Mouse (Mus musculus): ENCODE data around the gene Rspo3. TPM values are rescaled to one million over a fixed set of nuclear protein-coding genes. Genes with fewer than 3 reads are reported as not detected.

Rspo3 gene
- total and polyA plus RNA-seq, 3 experiments: not detected

GRCm38 (mm10) chr10:29432935-29433453, 102.7 kb downstream of the Rspo3 start:
- Histone ChIP-seq H3K79me2 (replicated peaks; ENCODE audit: control insufficient read depth, extremely low read depth, insufficient read depth, poor library complexity, severe bottlenecking) (no peaks in the 10 kb centered on the region), H3K9ac (ENCODE audit: insufficient read depth, low read depth) (no peak overlapping the region), H3K9me3 (replicated peaks; ENCODE audit: low read length) (no peaks in the 10 kb centered on the region), H3K4me3 (replicated peaks in 1 of 3; ENCODE audit: low read depth in 2 of 3, low read length in 2 of 3, poor library complexity in 1 of 3) (no peak overlapping the region), H3K27ac (ENCODE audit: insufficient read depth, low read depth) (no peak overlapping the region), H3K4me2 (ENCODE audit: insufficient read depth, low read depth, poor library complexity, severe bottlenecking) (no peak overlapping the region), H3K27me3 (replicated peaks) (no peaks in the 10 kb centered on the region), H3K4me1 (ENCODE audit: control insufficient read depth in 1 of 2, insufficient read depth in 2 of 2) (no peaks in the 10 kb centered on the region), H3K36me3 (replicated peaks in 1 of 2; ENCODE audit: control insufficient read depth in 1 of 2, insufficient read depth in 1 of 2, low read length in 1 of 2) (no peaks in the 10 kb centered on the region)
- TF ChIP-seq ZKSCAN1 (IDR thresholded peaks at IDR 0.05; ENCODE audit: borderline replicate concordance, low read depth, low read length): no peak
- no peak for TF ChIP-seq ETS1 (conservative IDR thresholded peaks at IDR 0.05; ENCODE audit: low read depth, low read length)
- DNase-seq (ENCODE audit: extremely low read depth): no peak
- in situ Hi-C loops (cut with MboI; ENCODE audit: low pct_ligation_motif_present, low pct_unique_long_range_greater_than_20kb, low sequenced_read_pairs): no loop called here
- dilution Hi-C loops (cut with MboI; ENCODE audit: extremely low pct_ligation_motif_present, extremely low pct_unique_long_range_greater_than_20kb, low sequenced_read_pairs): no loop called here

GRCm38 (mm10) chr10:29426660-29427059, 109.0 kb downstream of the Rspo3 start:
- no peaks in the 10 kb centered on the region for H3K27me3 ChIP-seq (replicated peaks)
- H3K9ac ChIP-seq (ENCODE audit: insufficient read depth, low read depth): no peak overlapping the region
- no peaks in the 10 kb centered on the region for H3K36me3 ChIP-seq (replicated peaks in 1 of 2; ENCODE audit: control insufficient read depth in 1 of 2, insufficient read depth in 1 of 2, low read length in 1 of 2)
- H3K4me2 ChIP-seq (ENCODE audit: insufficient read depth, low read depth, poor library complexity, severe bottlenecking): no peak overlapping the region
- no peak for TF ChIP-seq PAX5 (IDR thresholded peaks at IDR 0.05; ENCODE audit: low read length)
- in situ Hi-C loops (cut with MboI; ENCODE audit: low pct_ligation_motif_present, low pct_unique_long_range_greater_than_20kb, low sequenced_read_pairs) (no loop called here), dilution Hi-C loops (cut with MboI; ENCODE audit: extremely low pct_ligation_motif_present, extremely low pct_unique_long_range_greater_than_20kb, low sequenced_read_pairs) (no loop called here)
- DNase-seq (ENCODE audit: extremely low read depth): no peak
- no peaks in the 10 kb centered on the region for H3K9me3 ChIP-seq (replicated peaks; ENCODE audit: low read length)
- H3K27ac ChIP-seq (ENCODE audit: insufficient read depth, low read depth): no peak overlapping the region
- no peaks in the 10 kb centered on the region for H3K4me1 ChIP-seq (ENCODE audit: control insufficient read depth in 1 of 2, insufficient read depth in 2 of 2)
- H3K4me3 ChIP-seq (replicated peaks in 1 of 3; ENCODE audit: low read depth in 2 of 3, low read length in 2 of 3, poor library complexity in 1 of 3): no peak overlapping the region
- no peaks in the 10 kb centered on the region for H3K79me2 ChIP-seq (replicated peaks; ENCODE audit: control insufficient read depth, extremely low read depth, insufficient read depth, poor library complexity, severe bottlenecking)

GRCm38 (mm10) chr10:29424571-29424970, 111.1 kb downstream of the Rspo3 start:
- no peak overlapping the region for H3K9ac ChIP-seq (ENCODE audit: insufficient read depth, low read depth)
- H3K4me2 ChIP-seq (ENCODE audit: insufficient read depth, low read depth, poor library complexity, severe bottlenecking): no peak overlapping the region
- in situ Hi-C loops (cut with MboI; ENCODE audit: low pct_ligation_motif_present, low pct_unique_long_range_greater_than_20kb, low sequenced_read_pairs): no loop called here
- no peak overlapping the region for H3K4me3 ChIP-seq (replicated peaks in 1 of 3; ENCODE audit: low read depth in 2 of 3, low read length in 2 of 3, poor library complexity in 1 of 3)
- dilution Hi-C loops (cut with MboI; ENCODE audit: extremely low pct_ligation_motif_present, extremely low pct_unique_long_range_greater_than_20kb, low sequenced_read_pairs): no loop called here
- no peak for DNase-seq (ENCODE audit: extremely low read depth)
- no peaks in the 10 kb centered on the region for H3K27me3 ChIP-seq (replicated peaks)
- H3K9me3 ChIP-seq (replicated peaks; ENCODE audit: low read length): no peaks in the 10 kb centered on the region
- no peaks in the 10 kb centered on the region for H3K4me1 ChIP-seq (ENCODE audit: control insufficient read depth in 1 of 2, insufficient read depth in 2 of 2)
- H3K27ac ChIP-seq (ENCODE audit: insufficient read depth, low read depth): no peak overlapping the region
- TF ChIP-seq MEF2A (IDR thresholded peaks at IDR 0.05; ENCODE audit: borderline replicate concordance, low read depth, low read length) (no peak), CHD2 (IDR thresholded peaks at IDR 0.05; ENCODE audit: low read length) (no peak)
- no peaks in the 10 kb centered on the region for H3K36me3 ChIP-seq (replicated peaks in 1 of 2; ENCODE audit: control insufficient read depth in 1 of 2, insufficient read depth in 1 of 2, low read length in 1 of 2)
- H3K79me2 ChIP-seq (replicated peaks; ENCODE audit: control insufficient read depth, extremely low read depth, insufficient read depth, poor library complexity, severe bottlenecking): no peaks in the 10 kb centered on the region

- in situ Hi-C loops (cut with MboI; ENCODE audit: low pct_ligation_motif_present, low pct_unique_long_range_greater_than_20kb, low sequenced_read_pairs): no loop called here
- dilution Hi-C loops (cut with MboI; ENCODE audit: extremely low pct_ligation_motif_present, extremely low pct_unique_long_range_greater_than_20kb, low sequenced_read_pairs): no loop called here
- no peak for TF ChIP-seq RAD21 (IDR thresholded peaks at IDR 0.05; ENCODE audit: low read depth, low read length)
- TF ChIP-seq PAX5 (IDR thresholded peaks at IDR 0.05; ENCODE audit: low read length): no peak
- no peak for TF ChIP-seq ELF1 (IDR thresholded peaks at IDR 0.05; ENCODE audit: low read depth, low read length)
- TF ChIP-seq CHD1 (IDR thresholded peaks at IDR 0.05; ENCODE audit: low read depth, low read length): no peak
- TF ChIP-seq ETS1 (conservative IDR thresholded peaks at IDR 0.05; ENCODE audit: low read depth, low read length): no peak
- TF ChIP-seq MAZ (IDR thresholded peaks at IDR 0.05; ENCODE audit: low read depth, low read length): no peak
- no peak for TF ChIP-seq JUN (IDR thresholded peaks at IDR 0.05; ENCODE audit: insufficient read depth, low read depth, low read length)
- no peak for TF ChIP-seq BHLHE40 (IDR thresholded peaks at IDR 0.05; ENCODE audit: low read depth, low read length)
- no peak for TF ChIP-seq USF1 (IDR thresholded peaks at IDR 0.05; ENCODE audit: low read depth, low read length)
- no peak for TF ChIP-seq CTCF (conservative IDR thresholded peaks at IDR 0.05 in 1 of 2, IDR thresholded peaks at IDR 0.05 in 1 of 2; ENCODE audit: low read depth in 2 of 2, low read length in 2 of 2)
- no peak for TF ChIP-seq SIN3A (IDR thresholded peaks at IDR 0.05; ENCODE audit: low read length)
- TF ChIP-seq MAFK (IDR thresholded peaks at IDR 0.05; ENCODE audit: insufficient replicate concordance, low read length): no peak
- TF ChIP-seq USF2 (conservative IDR thresholded peaks at IDR 0.05; ENCODE audit: low read depth, low read length): no peak
- no peak for TF ChIP-seq MXI1 (IDR thresholded peaks at IDR 0.05; ENCODE audit: low read depth, low read length)
- no peak for TF ChIP-seq JUND (conservative IDR thresholded peaks at IDR 0.05; ENCODE audit: low read depth, low read length)
- TF ChIP-seq MYC (IDR thresholded peaks at IDR 0.05; ENCODE audit: low read depth, low read length): no peak
- TF ChIP-seq CHD2 (IDR thresholded peaks at IDR 0.05; ENCODE audit: low read length): no peak
These were observed 121.3 kb downstream of the Rspo3 start for GRCm38 (mm10) chr10:29414361-29414760.

More at GRCm38 (mm10) chr10:29414361-29414760, 121.3 kb downstream of the Rspo3 start:
- no peak overlapping the region for H3K4me2 ChIP-seq (ENCODE audit: insufficient read depth, low read depth, poor library complexity, severe bottlenecking)
- H3K4me3 ChIP-seq (replicated peaks in 1 of 3; ENCODE audit: low read depth in 2 of 3, low read length in 2 of 3, poor library complexity in 1 of 3): no peak overlapping the region
- DNase-seq (ENCODE audit: extremely low read depth): no peak
- H3K36me3 ChIP-seq (replicated peaks in 1 of 2; ENCODE audit: control insufficient read depth in 1 of 2, insufficient read depth in 1 of 2, low read length in 1 of 2): no peaks in the 10 kb centered on the region
- no peaks in the 10 kb centered on the region for H3K9me3 ChIP-seq (replicated peaks; ENCODE audit: low read length)
- no peak overlapping the region for H3K9ac ChIP-seq (ENCODE audit: insufficient read depth, low read depth)
- no peaks in the 10 kb centered on the region for H3K79me2 ChIP-seq (replicated peaks; ENCODE audit: control insufficient read depth, extremely low read depth, insufficient read depth, poor library complexity, severe bottlenecking)
- H3K27me3 ChIP-seq (replicated peaks): no peaks in the 10 kb centered on the region
- no peaks in the 10 kb centered on the region for H3K4me1 ChIP-seq (ENCODE audit: control insufficient read depth in 1 of 2, insufficient read depth in 2 of 2)
- H3K27ac ChIP-seq (ENCODE audit: insufficient read depth, low read depth): no peak overlapping the region
